Mouse (Mus musculus) central nervous system, embryonic 14 days (tissue): ENCODE data around the gene Jade3. TPM values are rescaled to one million over a fixed set of nuclear protein-coding genes. Genes with fewer than 3 reads are reported as not detected.

Experiments
- polyA plus RNA-seq: library from polyadenylated mRNA; depleted of rRNA; stranded (reverse); fragments of >200 nt; gene quantifications from 2 replicates; pipeline ENCODE4 v1.2.3, GENCODE M21; 2012; rRNA removed

Gene Jade3
- 8.9 and 9.9 TPM in 2 replicates for polyA plus RNA-seq

DNA sequence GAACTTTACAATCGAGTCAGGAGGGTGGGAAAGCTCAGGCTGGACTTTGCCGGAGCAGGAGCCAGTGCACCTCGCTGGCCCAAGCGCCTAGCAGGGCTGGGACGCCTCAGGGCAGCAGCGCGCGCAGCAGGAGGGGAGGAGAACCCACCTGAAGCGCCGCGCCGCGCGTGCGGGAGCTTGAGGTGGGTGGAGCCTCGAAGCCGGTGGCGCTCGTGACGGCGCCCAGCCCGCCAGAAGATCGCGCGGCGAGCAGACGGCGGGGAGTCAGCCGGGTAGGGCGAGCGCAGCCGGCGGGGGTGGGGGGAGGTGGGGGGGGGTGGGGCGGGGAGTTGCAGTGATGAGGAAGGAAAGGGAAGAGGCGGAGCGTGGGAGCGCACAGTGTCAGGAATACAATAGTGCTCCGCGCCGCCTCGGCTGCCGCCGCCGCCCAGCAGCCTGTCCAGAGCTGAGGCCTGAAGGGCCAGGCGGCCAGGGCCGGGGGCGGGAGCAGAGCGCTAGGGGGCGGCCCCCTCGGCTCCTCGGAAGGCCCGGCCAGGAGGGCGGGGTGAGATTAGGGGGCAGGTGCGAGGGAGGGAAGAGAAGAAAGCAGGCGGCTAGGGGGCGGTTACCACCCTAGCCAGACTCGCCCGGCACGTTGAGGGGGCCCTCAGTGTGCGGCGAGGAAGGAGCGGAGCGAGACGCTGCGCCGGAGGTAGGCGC lies at the start of gene Jade3:
Gene Jade3 (plus strand): TSS at position 549 of the 699 bp plus-strand sequence.

DNA sequence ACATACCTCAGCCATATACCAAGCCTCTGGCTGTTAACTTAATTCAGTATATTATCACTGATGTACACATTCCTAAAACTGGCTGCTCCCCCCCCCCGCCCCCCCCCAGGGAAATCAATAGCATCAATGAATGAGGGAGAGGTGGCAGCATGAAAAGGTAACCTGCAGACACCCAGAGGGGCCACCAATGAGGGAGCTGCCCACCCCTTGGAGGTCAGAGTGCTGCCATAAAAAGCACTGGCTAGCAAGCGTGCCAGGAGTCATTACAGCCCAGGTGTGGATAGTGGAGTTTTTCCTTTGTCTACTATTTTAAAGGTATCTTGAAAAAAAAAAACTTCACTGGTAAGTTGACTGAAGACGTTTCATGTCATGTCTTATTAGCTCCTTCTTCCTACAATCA lies 124.0 kb downstream of the Jade3 start, which contains the start of gene Rgn:
Gene Rgn (plus strand): TSS at position 256 of the 400 bp plus-strand sequence.

Other genes with a start within 250 kb of the Jade3 start
- gene Slc9a7, start 133.9 kb upstream of the Jade3 start, polyA plus RNA-seq, result 5.5 TPM in 2 replicates
- gene Rp2, start 61.2 kb upstream of the Jade3 start, polyA plus RNA-seq, result 11.4 and 13.2 TPM in 2 replicates
- 0.14 and 0.18 TPM in 2 replicates for gene Rgn, start 124.1 kb downstream of the Jade3 start, polyA plus RNA-seq
- gene Rbm10, start 191.8 kb downstream of the Jade3 start, polyA plus RNA-seq, result 76.4 and 76.6 TPM in 2 replicates
- gene Ndufb11, start 191.9 kb downstream of the Jade3 start, polyA plus RNA-seq, result 191 and 204 TPM in 2 replicates
- 434 and 451 TPM in 2 replicates for gene Uba1, start 232.6 kb downstream of the Jade3 start, polyA plus RNA-seq